Mouse (Mus musculus) liver, adult (tissue): ENCODE measurements around the gene Ccm2.

Experiments
- GATA4 ChIP-seq: IDR thresholded peaks from 2 replicates; pipeline ENCODE4 v1.6.1; 2014; ENCODE audit warnings: mild to moderate bottlenecking, low read length; ENCODE audit not compliant: insufficient replicate concordance

The Ccm2 gene

GRCm38 (mm10) chr11:6603887-6604603 lies 57.4 kb downstream of the Ccm2 start:
- no peak for TF ChIP-seq GATA4

- TF ChIP-seq GATA4: no peak
Measured at GRCm38 (mm10) chr11:6604604-6604936, 57.9 kb downstream of the Ccm2 start.

- no peak for TF ChIP-seq GATA4
Measured at GRCm38 (mm10) chr11:6605021-6605481, 58.4 kb downstream of the Ccm2 start.

GRCm38 (mm10) chr11:6605491-6606399 lies 59.1 kb downstream of the Ccm2 start, which contains the start of gene Nacad:
Gene Nacad, minus strand, starts transcription at chr11:6606053.
- no peak for TF ChIP-seq GATA4

GRCm38 (mm10) chr11:6615250-6616205 lies 68.8 kb downstream of the Ccm2 start:
- TF ChIP-seq GATA4: no peak

- no peak for TF ChIP-seq GATA4
Measured at GRCm38 (mm10) chr11:6623704-6624103, 77.0 kb downstream of the Ccm2 start.

- TF ChIP-seq GATA4: no peak
Measured at GRCm38 (mm10) chr11:6624619-6625382, 78.1 kb downstream of the Ccm2 start.

- TF ChIP-seq GATA4: peak; percentile 64; the same call in 1 of the 2 replicates
Measured at GRCm38 (mm10) chr11:6625478-6626387, 79.0 kb downstream of the Ccm2 start, which contains the start of gene Tbrg4. Gene Tbrg4, minus strand, starts transcription at chr11:6626067.

- TF ChIP-seq GATA4: no peak
Measured at GRCm38 (mm10) chr11:6626388-6626772, 79.7 kb downstream of the Ccm2 start.

GRCm38 (mm10) chr11:6627731-6628130 lies 81.0 kb downstream of the Ccm2 start:
- no peak for TF ChIP-seq GATA4

GRCm38 (mm10) chr11:6628568-6628967 lies 81.9 kb downstream of the Ccm2 start:
- no peak for TF ChIP-seq GATA4

GRCm38 (mm10) chr11:6629655-6630054 lies 83.0 kb downstream of the Ccm2 start:
- no peak for TF ChIP-seq GATA4

GRCm38 (mm10) chr11:6636150-6636549 lies 89.5 kb downstream of the Ccm2 start:
- no peak for TF ChIP-seq GATA4
